Mouse (Mus musculus): ENCODE results near the gene Arnt2.

Gene Arnt2

DNA sequence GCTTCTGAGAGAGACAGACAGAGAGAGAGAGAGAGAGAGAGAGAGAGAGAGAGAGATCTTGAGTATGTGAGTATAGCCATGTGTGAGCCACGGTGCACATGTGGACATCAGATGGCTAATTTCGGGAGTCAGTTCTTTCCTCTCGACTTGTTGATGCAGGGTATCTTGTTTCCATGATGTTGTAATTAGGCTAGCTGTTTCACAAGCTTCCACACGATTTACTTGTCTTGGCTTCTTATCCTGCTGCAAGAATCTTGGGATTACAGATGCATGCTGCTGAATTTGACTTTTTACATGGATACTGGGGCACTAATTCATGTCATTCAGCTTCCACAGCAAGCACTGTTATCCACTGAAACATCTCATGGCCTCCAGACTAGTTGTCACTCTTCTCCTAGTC, 178.6 kb downstream of the Arnt2 start:
- DNase-seq = no peak

DNA sequence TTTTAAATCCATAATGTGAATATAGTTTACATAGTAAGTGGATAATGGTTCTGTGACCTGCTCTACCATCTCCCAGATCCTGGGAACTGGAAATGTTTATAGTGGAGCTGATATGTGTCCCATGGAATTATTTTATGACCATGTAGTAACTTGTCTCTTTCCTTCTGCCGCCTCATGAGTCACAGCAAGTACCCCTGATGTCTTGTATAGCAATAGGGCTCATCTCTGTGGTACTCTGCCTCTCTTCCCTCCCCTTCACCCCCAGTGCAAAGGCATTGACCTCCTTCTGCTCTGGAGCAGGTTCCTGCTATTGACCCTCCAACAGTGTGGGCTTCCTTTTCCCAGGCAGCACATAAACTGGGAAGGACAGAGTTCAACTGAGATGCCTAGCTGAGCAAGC, 182.3 kb downstream of the Arnt2 start:
- no peak for DNase-seq

DNA sequence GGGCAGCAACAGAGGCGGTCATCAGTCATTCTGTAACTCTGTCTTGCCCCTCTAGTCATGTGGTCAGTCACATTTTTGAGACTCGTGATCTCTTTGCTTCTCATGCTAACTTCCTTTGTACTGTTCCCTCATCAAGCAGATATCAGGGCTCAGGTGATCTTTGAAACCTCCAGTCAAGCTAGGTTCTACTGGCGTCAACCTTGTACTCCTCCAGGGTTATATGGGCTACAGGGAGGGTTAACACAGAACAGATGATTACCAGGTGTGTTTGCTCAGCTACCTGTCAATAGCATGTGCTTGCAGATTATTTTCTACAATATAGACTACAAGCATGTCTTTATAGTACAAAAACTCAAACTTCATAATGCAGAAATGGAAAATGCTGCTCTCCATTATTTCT, 183.1 kb downstream of the Arnt2 start:
- DNase-seq = no peak

DNA sequence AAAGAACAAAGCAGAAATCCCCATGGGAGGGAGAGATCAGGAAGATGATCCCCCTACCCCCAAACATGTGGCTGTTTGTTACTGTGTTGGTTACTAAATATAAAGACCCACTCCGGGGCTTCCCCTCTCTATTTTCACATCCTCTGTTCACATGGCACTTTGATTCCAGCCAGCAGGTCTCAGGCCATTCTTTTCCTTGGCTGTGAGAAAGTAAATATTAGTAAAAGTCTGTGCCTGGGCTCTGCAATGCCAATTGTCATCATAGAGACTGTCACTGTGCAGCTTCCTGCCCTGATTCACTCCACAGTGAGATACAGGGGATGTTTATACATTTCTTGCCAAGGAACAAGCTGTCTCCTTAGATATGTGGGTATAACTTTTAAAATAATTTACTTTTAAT, 197.9 kb downstream of the Arnt2 start:
- DNase-seq = no peak

DNA sequence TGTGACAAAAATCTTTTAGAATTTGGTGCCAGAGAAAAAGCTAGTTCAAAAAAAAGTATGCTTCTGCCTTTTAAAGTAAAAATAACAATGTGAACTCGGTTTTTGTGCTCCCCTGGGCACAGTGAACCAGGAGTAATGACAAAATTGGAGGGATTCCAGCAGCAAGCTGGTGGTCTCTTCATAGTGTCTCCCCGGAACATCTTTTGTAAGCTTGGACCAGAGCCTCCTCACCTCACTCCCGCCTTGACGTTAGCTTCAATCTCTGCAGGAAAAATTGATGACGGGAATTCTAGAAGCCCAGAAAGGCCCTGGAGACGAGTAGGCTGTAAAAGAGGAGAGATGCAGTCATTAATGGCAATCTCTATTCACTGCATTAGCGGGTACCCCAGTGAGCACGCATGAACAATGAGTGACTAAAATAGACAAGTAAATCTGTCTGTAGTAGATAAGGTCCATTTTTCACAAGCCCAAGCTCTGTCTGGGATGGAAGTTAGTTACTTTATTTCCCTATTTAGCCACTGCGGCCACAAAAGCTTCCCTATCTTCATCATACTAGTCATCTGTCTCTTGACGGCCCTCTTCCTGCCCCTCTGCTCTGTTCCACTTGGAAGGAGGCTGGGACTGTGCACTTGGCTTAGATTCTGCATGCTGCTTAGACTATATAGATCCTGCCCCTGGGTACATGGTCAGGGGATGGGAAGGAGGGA, 199.2 kb downstream of the Arnt2 start:
- no peak for DNase-seq

DNA sequence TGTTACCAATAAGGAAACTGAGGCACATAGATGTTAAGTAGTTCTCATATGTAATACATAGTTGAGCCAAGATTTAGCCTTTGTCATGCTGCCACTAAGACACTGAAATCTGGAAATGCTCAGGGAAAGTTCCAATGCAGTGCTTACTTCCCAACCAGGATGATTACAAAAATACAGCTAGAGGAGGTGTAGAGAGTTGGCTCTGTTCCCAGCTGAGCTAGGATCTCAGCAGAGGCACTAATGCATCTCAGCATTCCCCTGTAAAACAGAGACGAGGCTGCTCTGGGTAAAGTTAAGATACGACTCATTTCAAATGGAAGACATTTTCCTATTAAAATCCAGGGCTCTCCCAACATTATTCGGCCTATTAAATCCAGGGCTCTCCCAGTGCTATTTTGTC, 206.0 kb downstream of the Arnt2 start:
- no peak for DNase-seq

DNA sequence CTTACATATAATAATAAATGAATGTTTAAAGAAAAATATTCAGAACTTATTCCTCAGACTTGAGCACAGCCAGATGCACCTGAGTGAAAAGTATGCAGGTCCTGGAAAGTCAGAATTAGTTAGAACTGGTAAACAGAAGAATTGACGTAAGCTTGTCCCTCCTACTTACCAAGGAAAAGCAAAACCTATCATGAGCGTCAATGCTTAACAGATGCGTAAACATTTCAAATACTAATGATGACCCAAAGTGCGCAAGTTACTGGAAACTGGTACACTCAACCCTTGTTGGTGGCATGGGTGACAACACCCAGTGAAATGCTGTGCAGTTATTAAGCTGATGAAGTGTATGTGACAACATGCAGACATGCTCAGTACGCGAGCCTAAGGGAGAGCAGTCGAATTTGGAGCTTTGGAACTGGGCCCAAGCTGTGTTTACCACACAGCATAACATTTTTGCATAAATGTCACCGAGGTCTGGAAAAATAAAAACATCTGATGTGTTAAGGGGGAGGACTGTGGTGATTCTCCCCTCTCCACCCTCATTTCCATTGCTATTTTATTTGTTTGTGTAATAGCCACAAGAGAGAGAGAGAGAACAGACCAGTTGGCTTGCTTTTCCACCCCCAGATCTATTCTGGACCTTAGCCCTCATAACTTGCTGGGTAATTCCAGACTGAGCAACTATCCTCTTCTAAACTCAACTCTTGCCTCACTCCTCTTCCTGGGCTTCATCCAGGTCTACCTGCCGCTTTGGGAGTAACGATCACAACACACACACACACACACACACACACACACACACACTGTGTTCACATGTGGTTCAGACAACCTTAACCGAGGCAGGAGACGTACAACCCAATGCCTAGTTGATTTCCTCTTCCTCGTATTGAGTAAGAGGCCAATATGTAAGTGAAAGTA, 208.6 kb downstream of the Arnt2 start:
- peak in 1 of 2 experiments; percentile 10 for DNase-seq

DNA sequence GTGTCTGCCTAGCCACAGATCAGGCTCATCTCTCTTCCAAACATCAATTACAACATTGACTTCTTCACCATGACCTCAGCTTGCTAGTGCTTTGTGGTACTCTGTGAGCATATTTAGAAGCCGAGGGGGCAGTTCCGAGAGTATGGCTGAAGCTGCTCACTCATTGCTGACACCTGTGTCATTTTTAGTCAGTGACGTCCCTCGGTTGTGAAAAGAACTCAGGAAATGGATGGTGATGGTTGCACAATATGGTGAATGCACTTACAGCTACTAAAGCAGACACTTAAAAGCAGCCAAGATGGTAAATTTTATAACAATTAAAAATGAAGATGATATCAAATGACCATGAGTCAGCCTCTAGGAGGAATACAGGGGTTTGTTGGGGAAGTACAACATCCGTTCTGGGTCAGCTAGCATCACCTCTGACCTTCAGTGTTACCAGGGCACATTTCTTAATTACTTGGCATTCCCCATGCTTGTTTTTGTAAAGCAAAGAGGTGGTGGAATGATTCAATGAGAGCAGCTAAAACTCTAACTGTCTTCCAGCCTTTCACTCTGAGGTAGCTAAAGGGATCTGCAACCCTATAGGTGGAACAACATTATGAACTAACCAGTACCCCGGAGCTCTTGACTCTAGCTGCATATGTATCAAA, 212.6 kb downstream of the Arnt2 start:
- no peak for DNase-seq

All from kidney, postnatal 36 days (tissue).